Comparison of ENCODE assay signal across 20 mouse cellular contexts in genomic region chr1:137020528-137020927, GRCm38 (mm10).
DNase-seq lines count a peak whose midpoint lies in the region; ATAC-seq and TF ChIP-seq lines count a peak whose summit lies in the region.
"Had no signal": no experiment of that assay in that cellular context is flagged by ENCODE, and none has a peak within 500 bp of the region (broad histone marks: within the 10 kb centered on the region; RNA-seq: fewer than 3 reads in every experiment).

No protein-coding gene starts in this region.

- H3K36me3 ChIP-seq in lung, postnatal 0 days (ENCODE audit: insufficient read depth, low read length) = no peaks in the 10 kb centered on the region
- H3K36me3 ChIP-seq in liver, embryonic 12.5 days = no peaks in the 10 kb centered on the region
- H3K36me3 ChIP-seq: hindbrain, embryonic 13.5 days; limb, embryonic 13.5 days; lung, embryonic 15.5 days; midbrain, embryonic 10.5 days had no signal

- DNase-seq in adrenal gland, adult 2 months = peak; percentile 22
- DNase-seq in adrenal gland, postnatal 4 days (ENCODE audit: low spot score in 2 of 2) = no peak
- peak; percentile 42 for DNase-seq in lung, postnatal 0 days (ENCODE audit: low spot score)
- no peak for DNase-seq in lung, postnatal 36 days
- DNase-seq in yolk sac, embryonic 10.5 days (ENCODE audit: low spot score) = peak; percentile 40
- DNase-seq in B cell, adult 2 months = no peak
- DNase-seq in thymus, postnatal 4 days = no peak
- DNase-seq: cerebellum, adult 9-11 months; forebrain, postnatal 0 days; gastrocnemius, postnatal 25 days; heart, adult 2 months; thymus, postnatal 25 days had no signal

- H3K4me2 ChIP-seq in lung, postnatal 0 days (replicated peaks; ENCODE audit: low read depth, low read length) = no peak overlapping the region
- no peak overlapping the region for H3K4me2 ChIP-seq in liver, embryonic 12.5 days
- H3K4me2 ChIP-seq: hindbrain, embryonic 13.5 days; limb, embryonic 13.5 days; lung, embryonic 15.5 days had no signal

- no peak overlapping the region for H3K9ac ChIP-seq in lung, postnatal 0 days (replicated peaks; ENCODE audit: low read depth)
- no peak overlapping the region for H3K9ac ChIP-seq in liver, embryonic 12.5 days
- H3K9ac ChIP-seq: forebrain, postnatal 0 days; hindbrain, embryonic 13.5 days; limb, embryonic 13.5 days; lung, embryonic 15.5 days had no signal

- 70% methylated on average over 1 of the region's 1 CpGs for WGBS in lung, postnatal 0 days
- WGBS in liver, embryonic 12.5 days (ENCODE audit: insufficient replicate concordance) = 58% methylated on average over 1 of the region's 1 CpGs

- no peaks in the 10 kb centered on the region for H3K9me3 ChIP-seq in lung, postnatal 0 days (ENCODE audit: low read length)
- H3K9me3 ChIP-seq in liver, embryonic 12.5 days (replicated peaks) = no peaks in the 10 kb centered on the region
- H3K9me3 ChIP-seq: hindbrain, embryonic 13.5 days; limb, embryonic 13.5 days; lung, embryonic 15.5 days; midbrain, embryonic 10.5 days had no signal

- no peak; the same call in 1 of the 2 replicates for ATAC-seq in lung, postnatal 0 days
- ATAC-seq in liver, embryonic 12.5 days = peak; percentile 49; the same call in 1 of the 2 replicates
- ATAC-seq: CD4-positive, CD25-positive, alpha-beta regulatory T cell, adult 4 months; forebrain, postnatal 0 days; midbrain, embryonic 16.5 days had no signal

- no peak overlapping the region for H3K27ac ChIP-seq in lung, postnatal 0 days (ENCODE audit: low read length)
- H3K27ac ChIP-seq in liver, embryonic 12.5 days = no peak overlapping the region
- H3K27ac ChIP-seq: heart, adult 2 months; hindbrain, embryonic 13.5 days; limb, embryonic 13.5 days; lung, embryonic 15.5 days; macrophage; midbrain, embryonic 10.5 days had no signal

- H3K4me1 ChIP-seq in lung, postnatal 0 days (ENCODE audit: insufficient read depth, low read depth, low read length) = no peaks in the 10 kb centered on the region
- no peaks in the 10 kb centered on the region for H3K4me1 ChIP-seq in liver, embryonic 12.5 days
- H3K4me1 ChIP-seq: hindbrain, embryonic 13.5 days; limb, embryonic 13.5 days; lung, embryonic 15.5 days; midbrain, embryonic 10.5 days had no signal

- TF ChIP-seq EP300 in lung, postnatal 0 days (IDR thresholded peaks at IDR 0.05) = peak; percentile 44

- no peak overlapping the region for H3K4me3 ChIP-seq in lung, postnatal 0 days (ENCODE audit: low read depth, low read length)
- H3K4me3 ChIP-seq in liver, embryonic 12.5 days = no peak overlapping the region
- H3K4me3 ChIP-seq: heart, adult 2 months; hindbrain, embryonic 13.5 days; limb, embryonic 13.5 days; lung, embryonic 15.5 days; midbrain, embryonic 10.5 days had no signal

- no peak for TF ChIP-seq CTCF in lung, postnatal 0 days (IDR thresholded peaks at IDR 0.05)

- no peaks in the 10 kb centered on the region for H3K27me3 ChIP-seq in lung, postnatal 0 days (replicated peaks; ENCODE audit: insufficient read depth, low read length)
- no peaks in the 10 kb centered on the region for H3K27me3 ChIP-seq in liver, embryonic 12.5 days (replicated peaks)
- H3K27me3 ChIP-seq: hindbrain, embryonic 13.5 days; limb, embryonic 13.5 days; lung, embryonic 15.5 days had no signal

Comparison
In these comparisons a context has a peak if more than half of its experiments do, and no peak if none do; other contexts are left out.
1. DNase-seq: peak in adrenal gland, adult 2 months (single experiment), lung, postnatal 0 days (single experiment) and yolk sac, embryonic 10.5 days (single experiment); none in adrenal gland, postnatal 4 days (0 of 2), lung, postnatal 36 days (single experiment), B cell, adult 2 months (0 of 2) and thymus, postnatal 4 days (single experiment).